Mouse (Mus musculus) urinary bladder, postnatal 14 days (tissue): Measurements from ENCODE around the gene Esrra.

ENCODE experiments used
- DNase-seq: peaks from one replicate; pipeline ENCODE4 v3.0.0; 2021; ENCODE audit warnings: low spot score

Gene Esrra

GRCm38 (mm10) chr19:6921647-6922567, at the start of gene Esrra:
TSS of gene Esrra (minus strand) at chr19:6921813.
- DNase-seq: peak; percentile 100

GRCm38 (mm10) chr19:6970460-6971085, 49.0 kb upstream of the Esrra start:
- peak; percentile 45 for DNase-seq

GRCm38 (mm10) chr19:6969665-6970381, 48.2 kb upstream of the Esrra start:
- DNase-seq: peak; percentile 82

GRCm38 (mm10) chr19:6969291-6969664, 47.7 kb upstream of the Esrra start:
- DNase-seq: no peak

GRCm38 (mm10) chr19:6968491-6969271, 47.1 kb upstream of the Esrra start:
- peak; percentile 71 for DNase-seq

GRCm38 (mm10) chr19:6956461-6956860, 34.8 kb upstream of the Esrra start:
- DNase-seq: no peak

GRCm38 (mm10) chr19:6955424-6955823, 33.8 kb upstream of the Esrra start:
- DNase-seq: no peak

GRCm38 (mm10) chr19:6954046-6954445, 32.4 kb upstream of the Esrra start:
- DNase-seq: peak; percentile 72

- peak; percentile 78 for DNase-seq
Measured at GRCm38 (mm10) chr19:6952712-6953037, 31.1 kb upstream of the Esrra start.

GRCm38 (mm10) chr19:6951994-6952711, 30.5 kb upstream of the Esrra start:
- DNase-seq: peak; percentile 85

GRCm38 (mm10) chr19:6951381-6951968, 29.9 kb upstream of the Esrra start:
- peak; percentile 95 for DNase-seq

GRCm38 (mm10) chr19:6950613-6951153, 29.1 kb upstream of the Esrra start:
- DNase-seq: peak; percentile 53

GRCm38 (mm10) chr19:6949951-6950350, 28.3 kb upstream of the Esrra start:
- DNase-seq: no peak

- DNase-seq: no peak
Measured at GRCm38 (mm10) chr19:6949532-6949931, 27.9 kb upstream of the Esrra start.

GRCm38 (mm10) chr19:6948186-6948585, 26.6 kb upstream of the Esrra start:
- no peak for DNase-seq

- DNase-seq: no peak
Measured at GRCm38 (mm10) chr19:6947742-6948141, 26.1 kb upstream of the Esrra start.

- DNase-seq: no peak
Measured at GRCm38 (mm10) chr19:6943709-6944108, 22.1 kb upstream of the Esrra start.

- no peak for DNase-seq
Measured at GRCm38 (mm10) chr19:6942764-6943163, 21.2 kb upstream of the Esrra start.

GRCm38 (mm10) chr19:6942249-6942691, 20.7 kb upstream of the Esrra start, which contains the start of gene Gpr137:
TSS of gene Gpr137 (minus strand) at chr19:6942480.
- DNase-seq: peak; percentile 96
